21 mouse cellular contexts compared by ENCODE assay signal in the genomic region with DNA sequence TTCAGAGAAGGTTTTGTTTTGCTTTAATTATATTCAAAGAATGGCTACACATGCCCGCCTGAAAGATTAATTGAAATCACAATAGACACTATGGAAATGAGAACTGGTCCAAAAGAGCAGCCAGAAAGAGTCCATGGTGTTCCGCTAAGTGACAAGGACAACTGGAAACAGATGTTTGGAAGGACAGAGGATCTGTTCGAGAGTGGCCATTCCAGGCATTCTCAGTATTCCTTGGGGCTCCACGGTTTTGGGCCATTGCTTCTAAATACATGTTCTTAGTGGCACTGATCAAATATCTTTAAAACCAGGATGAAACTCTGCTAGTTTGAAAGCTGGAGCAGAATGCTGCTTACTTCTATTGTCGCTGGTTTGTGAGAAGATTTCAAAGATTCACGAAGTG.
DNase-seq lines count a peak whose midpoint lies in the region; ATAC-seq lines count a peak whose summit lies in the region.
"Had no signal": no experiment of that assay in that cellular context is flagged by ENCODE, and none has a peak within 500 bp of the region (broad histone marks: within the 10 kb centered on the region; RNA-seq: fewer than 3 reads in every experiment).

No protein-coding gene starts in this region.

- H3K9me3 ChIP-seq in embryonic facial prominence, embryonic 11.5 days (replicated peaks; ENCODE audit: control insufficient read depth, low read length), result no peaks in the 10 kb centered on the region
- H3K9me3 ChIP-seq in embryonic facial prominence, embryonic 10.5 days, result no peaks in the 10 kb centered on the region
- H3K9me3 ChIP-seq in kidney, embryonic 15.5 days (replicated peaks), result no peaks in the 10 kb centered on the region
- no peaks in the 10 kb centered on the region for H3K9me3 ChIP-seq in embryonic facial prominence, embryonic 14.5 days (ENCODE audit: control insufficient read depth, low read length)
- H3K9me3 ChIP-seq: forebrain, embryonic 13.5 days; heart, embryonic 12.5 days; hindbrain, embryonic 13.5 days had no signal

- no peaks in the 10 kb centered on the region for H3K36me3 ChIP-seq in embryonic facial prominence, embryonic 11.5 days (replicated peaks; ENCODE audit: control insufficient read depth, insufficient read depth, low read depth, low read length)
- H3K36me3 ChIP-seq in embryonic facial prominence, embryonic 10.5 days (replicated peaks), result no peaks in the 10 kb centered on the region
- H3K36me3 ChIP-seq in kidney, embryonic 15.5 days, result no peaks in the 10 kb centered on the region
- H3K36me3 ChIP-seq in embryonic facial prominence, embryonic 14.5 days (ENCODE audit: control insufficient read depth, insufficient read depth, low read length), result no peaks in the 10 kb centered on the region
- H3K36me3 ChIP-seq: heart, embryonic 12.5 days; hindbrain, embryonic 13.5 days had no signal

- H3K4me2 ChIP-seq in embryonic facial prominence, embryonic 11.5 days (ENCODE audit: low read depth, low read length), result no peak overlapping the region
- H3K4me2 ChIP-seq in kidney, embryonic 15.5 days, result no peak overlapping the region
- H3K4me2 ChIP-seq in embryonic facial prominence, embryonic 14.5 days (ENCODE audit: low read depth, low read length), result no peak overlapping the region
- H3K4me2 ChIP-seq: forebrain, embryonic 13.5 days; heart, embryonic 12.5 days; hindbrain, embryonic 13.5 days had no signal

- no peaks in the 10 kb centered on the region for H3K27me3 ChIP-seq in embryonic facial prominence, embryonic 11.5 days (ENCODE audit: control insufficient read depth, insufficient read depth, low read length)
- H3K27me3 ChIP-seq in embryonic facial prominence, embryonic 10.5 days (replicated peaks; ENCODE audit: low read depth, poor library complexity, severe bottlenecking), result no peaks in the 10 kb centered on the region
- H3K27me3 ChIP-seq in kidney, embryonic 15.5 days, result no peaks in the 10 kb centered on the region
- H3K27me3 ChIP-seq in embryonic facial prominence, embryonic 14.5 days (replicated peaks; ENCODE audit: control insufficient read depth, insufficient read depth, low read length), result no peaks in the 10 kb centered on the region
- H3K27me3 ChIP-seq: CH12.LX; forebrain, embryonic 13.5 days had no signal

- no peak for ATAC-seq in embryonic facial prominence, embryonic 11.5 days (replicated peaks; ENCODE audit: insufficient number of reproducible peaks, low FRiP score, low TSS enrichment, low read depth)
- no peak for ATAC-seq in kidney, embryonic 15.5 days (replicated peaks; ENCODE audit: low FRiP score)
- ATAC-seq in embryonic facial prominence, embryonic 14.5 days (ENCODE audit: low read depth), result no peak
- ATAC-seq: forebrain, embryonic 13.5 days; forebrain, postnatal 0 days; hindbrain, postnatal 0 days had no signal

- no peak overlapping the region for H3K4me3 ChIP-seq in embryonic facial prominence, embryonic 11.5 days (ENCODE audit: low read depth, low read length)
- no peak overlapping the region for H3K4me3 ChIP-seq in embryonic facial prominence, embryonic 10.5 days
- no peak overlapping the region for H3K4me3 ChIP-seq in kidney, embryonic 15.5 days (replicated peaks)
- H3K4me3 ChIP-seq in embryonic facial prominence, embryonic 14.5 days (ENCODE audit: low read depth, low read length), result no peak overlapping the region
- H3K4me3 ChIP-seq: forebrain, embryonic 13.5 days; heart, adult 2 months; heart, embryonic 12.5 days; hindbrain, embryonic 13.5 days had no signal

- peak; percentile 45 for DNase-seq in embryonic facial prominence, embryonic 11.5 days (ENCODE audit: low spot score)
- DNase-seq in embryonic facial prominence, embryonic 10.5 days (ENCODE audit: low spot score), result no peak
- no peak for DNase-seq in kidney, postnatal 10 days
- peak; percentile 38 for DNase-seq in Muller cell, postnatal 12 days (ENCODE audit: inconsistent ontology term)
- DNase-seq in embryonic facial prominence, embryonic 14.5 days (ENCODE audit: low spot score), result peak; percentile 66
- no peak for DNase-seq in lung, postnatal 4 days
- DNase-seq in adrenal gland, adult 18-20 months (ENCODE audit: low spot score in 2 of 2), result no peak
- DNase-seq: adrenal gland, postnatal 10 days; cerebellum, adult 11-12 months; cerebellum, adult 9-10 months; cerebellum, postnatal 36 days; forebrain, postnatal 0 days; gastrocnemius, postnatal 14 days; kidney, adult 18-20 months had no signal

- H3K27ac ChIP-seq in embryonic facial prominence, embryonic 11.5 days (replicated peaks; ENCODE audit: low read depth, low read length), result no peak overlapping the region
- no peak overlapping the region for H3K27ac ChIP-seq in embryonic facial prominence, embryonic 10.5 days (replicated peaks)
- peak overlapping the region; percentile 45 for H3K27ac ChIP-seq in kidney, embryonic 15.5 days
- H3K27ac ChIP-seq in embryonic facial prominence, embryonic 14.5 days (replicated peaks; ENCODE audit: low read depth, low read length), result no peak overlapping the region
- H3K27ac ChIP-seq: forebrain, embryonic 13.5 days; heart, adult 2 months; hindbrain, embryonic 13.5 days; hindbrain, postnatal 0 days had no signal

- 39% methylated on average over 6 of the region's 6 CpGs for WGBS in embryonic facial prominence, embryonic 11.5 days
- WGBS in embryonic facial prominence, embryonic 10.5 days, result 46% methylated on average over 6 of the region's 6 CpGs
- 53% methylated on average over 6 of the region's 6 CpGs for WGBS in kidney, embryonic 15.5 days
- 32% methylated on average over 6 of the region's 6 CpGs for WGBS in embryonic facial prominence, embryonic 14.5 days

- no peaks in the 10 kb centered on the region for H3K4me1 ChIP-seq in embryonic facial prominence, embryonic 11.5 days (ENCODE audit: control insufficient read depth, insufficient read depth, low read length)
- H3K4me1 ChIP-seq in embryonic facial prominence, embryonic 10.5 days, result peaks cover 17% of the 10 kb centered on the region
- H3K4me1 ChIP-seq in kidney, embryonic 15.5 days, result peaks cover 21% of the 10 kb centered on the region
- peaks cover 29% of the 10 kb centered on the region for H3K4me1 ChIP-seq in embryonic facial prominence, embryonic 14.5 days (ENCODE audit: control insufficient read depth, insufficient read depth, low read length)

- H3K9ac ChIP-seq in embryonic facial prominence, embryonic 11.5 days (replicated peaks; ENCODE audit: low read length), result no peak overlapping the region
- no peak overlapping the region for H3K9ac ChIP-seq in kidney, embryonic 15.5 days
- H3K9ac ChIP-seq in embryonic facial prominence, embryonic 14.5 days (ENCODE audit: low read depth, low read length), result no peak overlapping the region
- H3K9ac ChIP-seq: forebrain, embryonic 13.5 days; forebrain, postnatal 0 days; heart, embryonic 12.5 days; hindbrain, embryonic 13.5 days had no signal

Comparison
In these comparisons a context has a peak if more than half of its experiments do, and no peak if none do; other contexts are left out.
1. DNase-seq: peak in embryonic facial prominence, embryonic 11.5 days (single experiment), Muller cell, postnatal 12 days (single experiment) and embryonic facial prominence, embryonic 14.5 days (single experiment); none in embryonic facial prominence, embryonic 10.5 days (single experiment), kidney, postnatal 10 days (single experiment), lung, postnatal 4 days (0 of 2) and adrenal gland, adult 18-20 months (0 of 2).